Mouse (Mus musculus): ENCODE measurements around the gene Orc3.

The Orc3 gene

GRCm38 (mm10) chr4:34614630-34615094 lies at the start of gene Orc3, which contains the start of gene Rars2:
Gene Orc3 (minus strand): TSS chr4:34614944.
Gene Rars2 (plus strand): TSS chr4:34614957.
- peak; percentile 57 for DNase-seq (ENCODE audit: extremely low spot score, low read depth, low spot score)

GRCm38 (mm10) chr4:34661927-34662326 lies 47.2 kb upstream of the Orc3 start:
- DNase-seq (ENCODE audit: extremely low spot score, low read depth, low spot score) = no peak

GRCm38 (mm10) chr4:34661514-34661913 lies 46.8 kb upstream of the Orc3 start:
- DNase-seq (ENCODE audit: extremely low spot score, low read depth, low spot score) = no peak

GRCm38 (mm10) chr4:34659012-34659411 lies 44.3 kb upstream of the Orc3 start:
- no peak for DNase-seq (ENCODE audit: extremely low spot score, low read depth, low spot score)

GRCm38 (mm10) chr4:34656101-34656500 lies 41.4 kb upstream of the Orc3 start:
- no peak for DNase-seq (ENCODE audit: extremely low spot score, low read depth, low spot score)

- no peak for DNase-seq (ENCODE audit: extremely low spot score, low read depth, low spot score)
Observed at GRCm38 (mm10) chr4:34653179-34653578, 38.4 kb upstream of the Orc3 start.

- DNase-seq (ENCODE audit: extremely low spot score, low read depth, low spot score) = no peak
Observed at GRCm38 (mm10) chr4:34644779-34645178, 30.0 kb upstream of the Orc3 start.

- DNase-seq (ENCODE audit: extremely low spot score, low read depth, low spot score) = no peak
Observed at GRCm38 (mm10) chr4:34640731-34641130, 26.0 kb upstream of the Orc3 start.

- no peak for DNase-seq (ENCODE audit: extremely low spot score, low read depth, low spot score)
Observed at GRCm38 (mm10) chr4:34639745-34640364, 25.1 kb upstream of the Orc3 start.

GRCm38 (mm10) chr4:34637851-34638250 lies 23.1 kb upstream of the Orc3 start:
- no peak for DNase-seq (ENCODE audit: extremely low spot score, low read depth, low spot score)

GRCm38 (mm10) chr4:34637386-34637785 lies 22.6 kb upstream of the Orc3 start:
- DNase-seq (ENCODE audit: extremely low spot score, low read depth, low spot score) = no peak

GRCm38 (mm10) chr4:34636036-34636435 lies 21.3 kb upstream of the Orc3 start:
- DNase-seq (ENCODE audit: extremely low spot score, low read depth, low spot score) = no peak

GRCm38 (mm10) chr4:34634129-34634528 lies 19.4 kb upstream of the Orc3 start:
- no peak for DNase-seq (ENCODE audit: extremely low spot score, low read depth, low spot score)

GRCm38 (mm10) chr4:34629956-34630355 lies 15.2 kb upstream of the Orc3 start:
- no peak for DNase-seq (ENCODE audit: extremely low spot score, low read depth, low spot score)

- DNase-seq (ENCODE audit: extremely low spot score, low read depth, low spot score) = no peak
Observed at GRCm38 (mm10) chr4:34626401-34626800, 11.7 kb upstream of the Orc3 start.

GRCm38 (mm10) chr4:34625556-34625955 lies 10.8 kb upstream of the Orc3 start:
- DNase-seq (ENCODE audit: extremely low spot score, low read depth, low spot score) = no peak

GRCm38 (mm10) chr4:34616146-34616545 lies 1.4 kb upstream of the Orc3 start:
- DNase-seq (ENCODE audit: extremely low spot score, low read depth, low spot score) = no peak

- no peak for DNase-seq (ENCODE audit: extremely low spot score, low read depth, low spot score)
Observed at GRCm38 (mm10) chr4:34615303-34615702, 559 bp upstream of the Orc3 start.

- no peak for DNase-seq (ENCODE audit: extremely low spot score, low read depth, low spot score)
Observed at GRCm38 (mm10) chr4:34613571-34614145, 1.1 kb downstream of the Orc3 start.

- no peak for DNase-seq (ENCODE audit: extremely low spot score, low read depth, low spot score)
Observed at GRCm38 (mm10) chr4:34606658-34607057, 8.1 kb downstream of the Orc3 start.

- no peak for DNase-seq (ENCODE audit: extremely low spot score, low read depth, low spot score)
Observed at GRCm38 (mm10) chr4:34603123-34603522, 11.6 kb downstream of the Orc3 start.

- DNase-seq (ENCODE audit: extremely low spot score, low read depth, low spot score) = no peak
Observed at GRCm38 (mm10) chr4:34584871-34585607, 29.7 kb downstream of the Orc3 start.

Data from hindlimb bud, embryonic 11.5 days (tissue).